Mouse (Mus musculus) 3T3-L1 (cell line): ENCODE data around the gene Lrrc8b.

Experiments
- DNase-seq: peaks from one replicate; pipeline ENCODE4 v3.0.0-alpha.2; 2015; ENCODE audit warnings: low read depth, low spot score

Gene Lrrc8b

DNA sequence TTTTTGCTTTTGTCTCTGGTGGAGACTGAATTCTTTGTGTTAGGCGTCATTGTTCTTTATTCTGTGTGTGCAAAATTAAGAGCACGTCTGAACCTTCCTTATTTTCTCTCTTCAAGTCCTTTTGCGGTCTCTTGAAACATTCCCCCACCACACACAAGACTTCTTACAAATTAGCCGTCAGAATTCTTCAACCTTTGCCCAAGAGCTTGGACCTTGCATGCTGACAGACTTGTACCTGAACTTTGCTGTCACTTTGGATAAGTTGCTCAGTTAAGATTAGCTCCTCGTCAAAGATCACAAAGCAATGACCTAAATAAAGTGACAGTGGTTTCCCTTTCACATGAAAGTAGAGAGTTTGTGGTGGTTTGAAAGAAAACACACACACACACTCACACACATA lies 3.3 kb downstream of the Lrrc8b start:
- no peak for DNase-seq

GRCm38 (mm10) chr5:105425587-105425986 lies 10.0 kb downstream of the Lrrc8b start:
- no peak for DNase-seq

GRCm38 (mm10) chr5:105427326-105427725 lies 11.8 kb downstream of the Lrrc8b start:
- DNase-seq, result no peak

GRCm38 (mm10) chr5:105428265-105428974 lies 12.8 kb downstream of the Lrrc8b start:
- no peak for DNase-seq

DNA sequence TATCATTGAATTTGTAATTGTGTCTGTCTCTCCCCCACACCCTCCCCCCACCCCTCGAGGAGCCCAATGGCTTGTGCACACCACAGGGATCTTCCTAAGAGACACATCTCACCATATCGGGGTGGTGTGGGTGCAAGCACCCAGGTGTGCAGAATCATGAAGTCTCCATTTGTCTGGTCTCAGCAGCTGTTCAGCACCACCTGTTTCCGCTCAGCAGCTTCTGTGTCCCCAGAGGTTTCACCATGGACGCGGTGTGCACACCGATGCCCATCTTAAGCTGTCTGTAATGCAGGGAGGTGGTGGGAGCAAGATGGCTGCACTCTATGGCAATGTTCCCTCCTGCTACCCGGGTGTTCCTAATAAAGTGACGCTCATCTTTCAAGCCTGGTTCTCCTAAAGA lies 14.6 kb downstream of the Lrrc8b start:
- DNase-seq, result no peak

DNA sequence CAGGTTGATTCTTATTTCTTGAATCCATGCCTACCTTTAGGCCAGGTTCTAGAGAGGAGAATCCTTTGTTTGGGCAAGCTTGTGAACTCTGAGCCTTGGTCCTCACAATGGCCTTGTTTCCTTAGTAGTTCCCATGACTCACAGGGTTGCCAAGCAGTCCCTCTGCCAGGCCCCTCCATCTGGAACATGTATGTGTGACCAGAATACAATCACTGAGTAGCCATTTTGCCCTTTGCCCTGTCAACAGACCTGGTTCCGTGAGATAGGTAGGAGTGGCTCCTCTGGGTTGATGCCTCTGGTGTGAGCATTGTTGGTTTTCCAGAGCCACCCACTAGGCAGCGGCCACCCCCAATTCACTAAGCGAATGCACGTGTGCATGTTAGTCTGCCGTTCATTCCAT lies 24.0 kb downstream of the Lrrc8b start:
- DNase-seq, result no peak

DNA sequence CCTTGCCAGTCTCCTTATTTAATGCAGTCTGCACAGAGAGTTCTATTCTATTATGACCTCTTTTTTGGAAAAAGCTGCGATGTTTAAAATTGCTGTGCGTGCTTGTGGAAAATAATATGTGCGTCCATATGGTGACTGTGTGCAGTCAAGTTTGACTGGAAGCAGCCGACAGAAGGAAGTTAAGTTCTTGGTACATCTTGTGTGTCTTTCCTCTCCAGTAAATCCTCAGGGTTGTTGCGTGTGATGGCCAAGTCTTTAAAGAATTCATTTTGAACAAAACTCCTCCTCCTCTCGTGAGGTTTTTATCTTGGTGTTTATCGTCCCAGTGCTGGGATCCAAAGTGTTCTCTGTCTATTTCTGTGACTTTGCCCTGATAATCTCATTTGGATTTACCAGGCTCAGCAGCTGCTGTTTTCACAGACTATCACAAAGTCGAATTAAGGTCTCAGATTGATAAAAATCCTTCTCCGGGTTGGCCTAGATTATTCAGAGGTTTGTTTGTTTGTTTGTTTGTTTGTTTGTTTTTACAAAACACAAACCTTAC lies 25.5 kb downstream of the Lrrc8b start:
- no peak for DNase-seq

DNA sequence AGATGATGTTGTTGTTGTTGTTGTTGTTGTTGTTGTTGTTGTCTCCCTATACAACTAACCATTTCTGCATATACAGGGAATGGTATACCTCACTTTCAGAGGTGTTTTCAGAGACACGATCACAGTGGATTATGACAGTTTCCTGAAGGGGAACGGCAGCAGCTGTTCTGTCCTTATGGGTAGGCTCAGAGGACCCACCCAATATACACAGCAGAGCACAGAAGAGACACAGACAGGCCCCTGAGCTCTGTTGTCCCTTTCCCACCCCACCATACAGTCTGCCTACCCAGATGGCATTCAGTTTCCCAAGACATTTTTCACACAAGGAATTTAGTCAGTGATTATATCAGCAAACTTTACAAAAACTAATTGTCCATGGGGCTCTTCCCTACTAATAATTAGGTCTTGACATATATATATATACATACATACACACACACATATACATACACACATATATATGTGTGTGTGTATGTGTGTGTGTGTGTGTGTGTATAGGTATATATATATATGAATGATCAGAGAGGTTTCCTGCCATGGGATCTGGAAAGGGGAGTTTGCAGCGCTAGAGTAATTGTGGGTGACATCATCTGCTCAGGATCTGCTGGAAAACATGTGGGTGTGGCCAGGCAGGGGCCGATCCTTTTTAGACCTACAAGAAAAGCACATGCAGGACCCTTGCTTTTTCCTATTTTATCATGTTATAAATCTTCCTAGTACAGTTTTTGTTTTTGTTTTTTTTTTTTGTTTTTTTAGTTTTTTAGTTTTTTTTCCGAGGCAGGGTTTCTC lies 26.8 kb downstream of the Lrrc8b start:
- no peak for DNase-seq

DNA sequence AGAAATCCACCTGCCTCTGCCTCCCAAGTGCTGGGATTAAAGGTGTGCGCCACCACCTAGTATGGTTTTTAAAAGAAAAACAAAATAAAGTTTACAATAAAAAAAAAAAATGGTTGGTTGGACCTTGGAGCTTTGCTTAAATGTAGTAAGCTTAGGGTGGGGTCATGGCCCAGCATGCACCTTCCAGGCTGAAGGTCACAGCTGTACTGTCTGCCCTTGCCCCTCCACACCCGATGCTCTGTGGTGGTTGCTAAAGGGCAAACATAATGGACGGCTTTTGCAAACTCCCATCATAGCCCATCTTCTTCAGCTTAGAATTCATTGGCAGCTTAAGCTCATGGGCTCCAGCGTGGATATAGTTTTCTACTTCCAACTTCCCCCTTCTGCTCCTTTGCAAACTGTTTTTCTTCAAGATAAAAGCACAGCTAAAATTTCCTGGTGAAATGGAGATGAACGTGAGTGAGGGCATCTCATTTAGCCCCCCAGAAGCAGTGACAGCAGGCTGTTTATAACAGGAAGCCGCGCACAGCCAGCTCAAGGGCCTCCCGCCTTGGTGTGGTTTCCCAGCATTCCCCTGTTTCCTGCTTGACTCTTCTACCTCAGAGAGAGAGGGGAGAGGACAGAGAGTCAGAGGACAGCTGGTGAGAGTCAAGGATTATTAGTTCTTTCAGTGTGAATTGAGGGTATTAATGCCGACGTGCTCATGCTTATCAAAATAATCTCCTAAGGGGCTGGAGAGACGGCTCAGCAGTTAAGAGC lies 27.7 kb downstream of the Lrrc8b start:
- DNase-seq, result no peak

GRCm38 (mm10) chr5:105445686-105446085 lies 30.1 kb downstream of the Lrrc8b start:
- DNase-seq, result no peak

- DNase-seq, result no peak
These were observed 38.5 kb downstream of the Lrrc8b start for GRCm38 (mm10) chr5:105454105-105454504.

GRCm38 (mm10) chr5:105459077-105459476 lies 43.5 kb downstream of the Lrrc8b start:
- no peak for DNase-seq

DNA sequence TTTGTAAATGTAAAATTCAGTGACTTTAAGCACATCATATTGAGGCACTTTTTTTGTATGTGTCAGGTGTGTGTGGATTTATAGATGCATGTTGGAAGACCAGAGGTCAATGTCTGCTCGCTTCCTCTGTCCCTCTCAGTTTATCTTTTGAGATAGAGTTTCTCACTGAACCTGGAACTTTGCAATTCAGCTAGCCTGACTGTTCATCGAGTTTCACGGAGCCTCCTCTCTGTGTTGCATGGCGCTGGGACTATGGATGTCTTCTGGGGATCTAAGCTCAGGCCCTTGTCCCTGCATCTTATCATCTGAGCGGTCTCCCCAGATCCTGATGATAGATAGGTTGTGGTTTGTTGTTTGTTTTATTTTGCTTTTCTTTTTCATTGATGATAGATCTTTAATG lies 45.0 kb downstream of the Lrrc8b start:
- DNase-seq, result no peak

DNA sequence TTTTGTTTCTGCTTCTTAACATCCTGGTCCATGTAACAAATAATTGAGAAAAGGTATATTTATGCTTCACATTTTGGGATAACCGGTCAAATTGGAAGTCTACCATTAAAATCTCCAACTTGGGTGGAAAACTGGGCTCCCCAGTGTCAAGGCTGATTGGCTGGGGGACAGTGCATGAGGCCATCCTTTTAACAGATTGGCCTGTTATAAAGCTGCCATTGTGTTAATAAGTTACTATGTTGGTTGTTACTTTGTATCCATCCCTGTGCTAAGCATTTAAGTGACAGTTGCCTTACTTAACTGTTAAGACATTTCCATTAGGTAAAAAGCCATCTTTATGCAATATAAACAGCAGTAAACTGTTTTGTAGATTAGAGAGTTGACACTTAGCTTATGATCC lies 45.5 kb downstream of the Lrrc8b start:
- no peak for DNase-seq

DNA sequence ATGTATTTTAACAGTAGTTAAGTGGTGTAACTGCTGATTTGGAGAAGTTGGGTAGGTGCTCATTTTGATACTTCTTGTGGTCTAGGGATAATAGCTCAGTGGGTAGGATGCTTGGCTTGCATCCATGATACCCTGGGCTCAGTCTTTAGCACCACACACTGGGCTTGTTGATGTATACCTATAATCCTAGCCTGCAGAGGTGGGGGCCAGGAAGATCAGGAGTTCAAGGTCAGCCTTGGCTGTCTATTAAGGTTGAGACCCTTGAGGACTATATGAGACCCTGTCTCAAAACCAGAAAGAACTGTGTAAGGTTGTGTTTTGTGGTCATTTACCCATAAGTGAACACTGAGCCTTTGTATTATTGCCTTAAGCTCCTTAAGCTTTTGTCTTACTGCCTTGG lies 49.1 kb downstream of the Lrrc8b start:
- DNase-seq, result no peak

- DNase-seq, result no peak
These were observed 50.0 kb downstream of the Lrrc8b start for GRCm38 (mm10) chr5:105465550-105465949.

DNA sequence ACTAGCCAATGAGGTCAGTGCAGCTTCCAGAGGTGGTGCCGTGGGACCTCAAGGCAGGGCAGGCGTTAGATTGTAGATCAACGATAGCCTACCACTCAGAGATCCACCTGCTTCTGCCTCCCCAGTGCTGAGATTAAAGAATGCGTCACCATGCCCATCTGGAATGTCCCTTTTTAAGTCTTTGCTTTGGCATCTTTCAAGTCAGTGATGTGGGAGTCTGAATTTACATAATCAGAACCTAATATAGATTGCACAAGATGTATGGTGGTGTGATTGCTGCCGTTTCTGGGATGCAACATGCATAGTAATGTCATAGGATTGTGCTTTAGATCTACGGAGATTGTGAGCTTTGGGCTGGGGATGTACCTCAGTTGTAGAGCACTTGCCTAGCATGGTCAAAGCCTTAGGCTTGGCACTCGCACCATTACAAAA lies 50.9 kb downstream of the Lrrc8b start:
- no peak for DNase-seq

- no peak for DNase-seq
These were observed 51.7 kb downstream of the Lrrc8b start for GRCm38 (mm10) chr5:105467271-105467670.

- DNase-seq, result no peak
These were observed 57.6 kb downstream of the Lrrc8b start for GRCm38 (mm10) chr5:105472983-105473705.

GRCm38 (mm10) chr5:105477527-105477926 lies 62.0 kb downstream of the Lrrc8b start:
- DNase-seq, result no peak

GRCm38 (mm10) chr5:105479673-105480072 lies 64.1 kb downstream of the Lrrc8b start:
- DNase-seq, result no peak
